Mouse (Mus musculus) retina, adult 2 months (tissue): ENCODE data around the gene Mettl27.

Experiments
- DNase-seq: peaks from one replicate; pipeline ENCODE4 v3.0.0-alpha.2; 2012; ENCODE audit warnings: low read depth, low spot score

The Mettl27 gene

GRCm38 (mm10) chr5:134985633-134986297 is 53.6 kb downstream of the Mettl27 start, which contains the start of gene Cldn3:
Cldn3 (plus strand) TSS chr5:134986214.
- no peak for DNase-seq

- no peak for DNase-seq
Measured at GRCm38 (mm10) chr5:134986298-134987268, 54.4 kb downstream of the Mettl27 start.

GRCm38 (mm10) chr5:134989166-134989565 is 57.0 kb downstream of the Mettl27 start:
- no peak for DNase-seq

- no peak for DNase-seq
Measured at GRCm38 (mm10) chr5:134989741-134990140, 57.6 kb downstream of the Mettl27 start.
